19 mouse cellular contexts compared by ENCODE assay signal in the genomic region with DNA sequence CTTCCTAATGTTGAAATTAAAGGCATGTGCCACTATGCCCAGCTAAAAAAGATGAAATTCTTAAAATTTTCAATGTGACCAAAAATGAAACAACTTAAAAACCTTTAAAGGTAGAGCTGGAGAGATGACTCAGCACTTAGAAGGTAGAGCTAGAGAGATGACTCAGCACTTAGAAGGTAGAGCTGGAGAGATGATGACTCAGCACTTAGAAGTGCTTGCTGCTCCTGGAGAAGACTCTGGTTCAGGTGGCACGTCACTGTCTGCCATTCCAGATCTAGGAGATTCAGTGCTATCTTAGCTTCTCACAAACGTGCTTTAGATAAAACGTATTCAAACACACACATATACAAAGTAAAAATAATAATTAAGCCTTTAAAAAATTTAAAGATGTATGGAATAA. TPM values are rescaled to one million over a fixed set of nuclear protein-coding genes. Genes with fewer than 3 reads are reported as not detected.
DNase-seq lines count a peak whose midpoint lies in the region; ATAC-seq lines count a peak whose summit lies in the region.
"Had no signal": no experiment of that assay in that cellular context is flagged by ENCODE, and none has a peak within 500 bp of the region (broad histone marks: within the 10 kb centered on the region; RNA-seq: fewer than 3 reads in every experiment).

No protein-coding gene starts in this region.

- H3K27me3 ChIP-seq in liver, embryonic 15.5 days, result no peaks in the 10 kb centered on the region
- no peaks in the 10 kb centered on the region for H3K27me3 ChIP-seq in forebrain, embryonic 11.5 days (ENCODE audit: control insufficient read depth, insufficient read depth, low read length)
- H3K27me3 ChIP-seq: embryonic facial prominence, embryonic 13.5 days; neural tube, embryonic 13.5 days had no signal

- ATAC-seq in liver, embryonic 15.5 days (ENCODE audit: insufficient read depth), result peak; percentile 82
- ATAC-seq in forebrain, embryonic 11.5 days (replicated peaks; ENCODE audit: low FRiP score), result no peak
- ATAC-seq: forebrain, embryonic 14.5 days had no signal

- DNase-seq in 416B (ENCODE audit: low read depth), result peak; percentile 55
- DNase-seq in ES-CJ7 (ENCODE audit: low read depth, low spot score), result peak; percentile 87
- DNase-seq in c-Kit-positive CD71-positive TER-119-positive erythroid progenitor cells, embryonic 14.5 days (ENCODE audit: low spot score), result peak; percentile 85
- no peak for DNase-seq in thymus, postnatal 0 days (ENCODE audit: low spot score)
- no peak for DNase-seq in forebrain, embryonic 11.5 days (ENCODE audit: low spot score)
- DNase-seq in adrenal gland, adult 18-20 months (ENCODE audit: low spot score in 2 of 2), result no peak
- DNase-seq: cerebellum, postnatal 36 days; spleen, adult 18-20 months had no signal

- H3K4me1 ChIP-seq in liver, embryonic 15.5 days (replicated peaks), result peaks cover 31% of the 10 kb centered on the region
- no peaks in the 10 kb centered on the region for H3K4me1 ChIP-seq in forebrain, embryonic 11.5 days (replicated peaks; ENCODE audit: control insufficient read depth, insufficient read depth, low read length)
- H3K4me1 ChIP-seq: embryonic facial prominence, embryonic 13.5 days; hindbrain, embryonic 10.5 days; neural tube, embryonic 13.5 days had no signal

- H3K4me2 ChIP-seq in liver, embryonic 15.5 days, result 0 out of 2 replicates have a peak overlapping the region, but pooled peaks have one; percentile 17
- H3K4me2 ChIP-seq in forebrain, embryonic 11.5 days (ENCODE audit: low read depth, low read length, severe bottlenecking), result no peak overlapping the region
- H3K4me2 ChIP-seq: embryonic facial prominence, embryonic 13.5 days; neural tube, embryonic 13.5 days had no signal

- peak overlapping the region; percentile 83 for H3K27ac ChIP-seq in liver, embryonic 15.5 days (replicated peaks)
- H3K27ac ChIP-seq in forebrain, embryonic 11.5 days (ENCODE audit: low read depth, low read length), result no peak overlapping the region
- H3K27ac ChIP-seq: embryonic facial prominence, embryonic 13.5 days; hindbrain, embryonic 10.5 days; kidney, postnatal 0 days; neural tube, embryonic 13.5 days had no signal

- 50% methylated on average over 3 of the region's 3 CpGs for WGBS in liver, embryonic 15.5 days (ENCODE audit: insufficient replicate concordance)
- WGBS in forebrain, embryonic 11.5 days, result 97% methylated on average over 3 of the region's 3 CpGs

- H3K9me3 ChIP-seq in liver, embryonic 15.5 days (replicated peaks), result no peaks in the 10 kb centered on the region
- H3K9me3 ChIP-seq in forebrain, embryonic 11.5 days (ENCODE audit: control insufficient read depth, low read length), result no peaks in the 10 kb centered on the region
- H3K9me3 ChIP-seq: embryonic facial prominence, embryonic 13.5 days; hindbrain, embryonic 10.5 days; neural tube, embryonic 13.5 days had no signal

- no peak overlapping the region for H3K9ac ChIP-seq in liver, embryonic 15.5 days
- no peak overlapping the region for H3K9ac ChIP-seq in forebrain, embryonic 11.5 days (ENCODE audit: low read length)
- H3K9ac ChIP-seq: embryonic facial prominence, embryonic 13.5 days; neural tube, embryonic 13.5 days had no signal

- peaks cover 79% of the 10 kb centered on the region for H3K36me3 ChIP-seq in liver, embryonic 15.5 days (replicated peaks)
- 0 out of 2 replicates have a peak, but pooled peaks cover 3% of the 10 kb centered on the region for H3K36me3 ChIP-seq in forebrain, embryonic 11.5 days (ENCODE audit: control insufficient read depth, insufficient read depth, low read length)

- no peak overlapping the region for H3K4me3 ChIP-seq in liver, embryonic 15.5 days (replicated peaks)
- H3K4me3 ChIP-seq in forebrain, embryonic 11.5 days (ENCODE audit: low read depth, low read length), result no peak overlapping the region
- H3K4me3 ChIP-seq: embryonic facial prominence, embryonic 13.5 days; hindbrain, embryonic 10.5 days; neural tube, embryonic 13.5 days had no signal

RNA-seq across cellular contexts. Expression of a gene that starts 13.7 kb away (rescaled TPM):
- 21.1 and 25.0 TPM in 2 replicates for polyA plus RNA-seq in liver, embryonic 15.5 days (2015; fragmentation: Nextera tagmentation; extraction: Ambion mirVana)
- 39.0 and 40.4 TPM in 2 replicates for polyA plus RNA-seq in thymus, postnatal 0 days (2015; fragmentation: Nextera tagmentation; extraction: Ambion mirVana)
- polyA plus RNA-seq in forebrain, embryonic 11.5 days (2014; fragmentation: Nextera tagmentation; extraction: Ambion mirVana), result 51.0 and 57.5 TPM in 2 replicates
- total RNA-seq in adrenal gland, adult 18-20 months (2021), result 1 to 10 TPM; 5.8 to 8.3 TPM

RNA-seq across cellular contexts. Expression of a gene that starts 19.8 kb away (rescaled TPM):
- polyA plus RNA-seq in liver, embryonic 15.5 days (2015; fragmentation: Nextera tagmentation; extraction: Ambion mirVana), result not detected in 2 replicates
- polyA plus RNA-seq in thymus, postnatal 0 days (2015; fragmentation: Nextera tagmentation; extraction: Ambion mirVana), result not detected in 2 replicates
- polyA plus RNA-seq in forebrain, embryonic 11.5 days (2014; fragmentation: Nextera tagmentation; extraction: Ambion mirVana), result not detected in 2 replicates
- not detected for total RNA-seq in adrenal gland, adult 18-20 months (2021)
- total RNA-seq: heart, adult 8-10 months; liver, adult 2 months; midbrain, postnatal 0 days had no signal
- polyA plus RNA-seq: brain, embryonic 14.5 days; embryonic facial prominence, embryonic 13.5 days; forebrain, embryonic 14.5 days; hindbrain, embryonic 10.5 days; intestine, embryonic 14.5 days; kidney, postnatal 0 days; liver, adult 2 months; midbrain, postnatal 0 days; neural tube, embryonic 13.5 days had no signal

Comparison
In these comparisons a context has a peak if more than half of its experiments do, and no peak if none do; other contexts are left out.
1. DNase-seq: peak in 416B (single experiment), ES-CJ7 (single experiment) and c-Kit-positive CD71-positive TER-119-positive erythroid progenitor cells, embryonic 14.5 days (single experiment); none in thymus, postnatal 0 days (single experiment), forebrain, embryonic 11.5 days (single experiment) and adrenal gland, adult 18-20 months (0 of 2).